Mouse (Mus musculus) megakaryocyte progenitor cell, adult 5-6 weeks (primary cell): Measurements from ENCODE around the gene Aldh9a1. TPM values are rescaled to one million over a fixed set of nuclear protein-coding genes. Genes with fewer than 3 reads are reported as not detected.
A peak's percentile ranks its signal among the peaks of the same experiment; 100 is the strongest.
"Not testable (repeated sequence)": the region's sequence is repeated elsewhere in the genome, so short reads cannot be mapped to it uniquely, and the experiment has no call there.

Source experiments
- ATAC-seq: replicated peaks from 2 replicates; pipeline ENCODE4 v1.8.0; 2016; ENCODE audit warnings: mild to moderate bottlenecking, moderate TSS enrichment, inconsistent platforms; ENCODE audit not compliant: poor library complexity
- total RNA-seq, 2 experiments: library from RNA; stranded (forward) in 1 of 2; stranded (reverse) in 1 of 2; fragments of 157-497, 149-512 nt in 1 of 2; fragments of 200-1000 nt in 1 of 2; gene quantifications; 2 replicates each; pipeline versions ENCODE4 v1.2.3 to v1.2.4; 2015 to 2017

Aldh9a1 gene
- total RNA-seq, 2 experiments from 2014 or later = 36.3 to 43.1 TPM

GRCm38 (mm10) chr1:167349206-167349605 is 585 bp upstream of the Aldh9a1 start:
- ATAC-seq = not testable (repeated sequence)

- no peak; the same call in 1 of the 2 replicates for ATAC-seq
Observed at GRCm38 (mm10) chr1:167350597-167351415, 1.0 kb downstream of the Aldh9a1 start.

- no peak for ATAC-seq
Observed at GRCm38 (mm10) chr1:167352403-167352802, 2.6 kb downstream of the Aldh9a1 start.

DNA sequence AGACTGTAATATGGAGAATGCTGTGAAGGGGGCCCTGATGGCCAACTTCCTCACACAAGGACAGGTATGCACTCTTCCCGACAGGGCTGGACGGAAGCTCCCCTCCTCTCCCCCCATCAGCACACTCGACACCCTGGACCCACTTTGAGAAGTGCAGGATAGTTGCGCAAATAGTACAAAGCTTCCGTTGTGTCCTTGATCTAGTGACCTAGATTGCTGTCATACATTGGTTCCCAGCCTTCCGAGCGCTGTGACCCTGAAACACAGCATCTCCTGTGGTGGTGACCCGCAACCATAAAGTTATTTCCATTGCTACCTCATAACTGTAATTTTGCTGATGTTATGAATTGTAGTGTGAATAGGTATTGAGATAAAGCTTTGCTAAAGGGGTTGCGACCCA is 7.6 kb downstream of the Aldh9a1 start:
- no peak for ATAC-seq

DNA sequence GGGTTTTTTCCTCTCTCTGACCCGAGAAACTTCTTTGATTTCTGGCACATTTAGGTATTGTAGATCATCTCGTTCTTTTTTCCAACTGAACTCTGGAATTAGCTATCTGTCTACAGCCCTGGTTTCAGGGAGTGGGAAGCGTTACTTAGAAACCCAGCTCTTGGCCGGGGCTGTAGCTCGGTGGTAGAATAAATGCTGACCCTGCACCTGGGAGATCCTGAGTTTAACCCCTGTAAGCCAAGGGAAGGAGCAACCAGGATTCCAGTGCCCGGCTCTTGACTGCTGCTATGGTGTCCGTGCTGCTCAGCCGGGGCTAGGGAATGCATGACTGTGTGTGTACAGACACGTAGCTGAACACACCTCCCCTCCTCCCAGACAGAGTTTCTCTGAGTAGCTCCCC is 8.9 kb downstream of the Aldh9a1 start:
- no peak for ATAC-seq

GRCm38 (mm10) chr1:167360268-167360667 is 10.5 kb downstream of the Aldh9a1 start:
- no peak for ATAC-seq

GRCm38 (mm10) chr1:167362819-167363218 is 13.0 kb downstream of the Aldh9a1 start:
- ATAC-seq = no peak

DNA sequence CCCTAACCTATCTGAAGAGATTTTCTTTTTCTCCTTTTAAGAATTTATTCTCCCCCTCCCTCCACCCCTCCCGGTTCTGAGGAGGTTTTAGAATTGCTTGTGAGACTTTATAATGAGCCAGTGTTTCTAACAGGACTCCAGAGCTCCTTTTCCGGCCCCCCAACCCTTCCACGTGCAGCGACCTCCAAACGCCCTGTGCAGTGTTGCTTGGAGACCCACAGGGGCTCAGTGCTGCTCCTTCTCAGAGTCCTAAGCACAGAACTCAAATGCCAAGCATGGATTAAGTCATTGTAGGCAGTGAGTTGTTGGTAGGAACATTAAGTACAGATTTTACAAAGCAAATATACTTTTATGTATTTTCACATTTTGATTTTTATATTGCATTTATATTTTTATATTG is 13.5 kb downstream of the Aldh9a1 start:
- no peak for ATAC-seq

GRCm38 (mm10) chr1:167365808-167366207 is 16.0 kb downstream of the Aldh9a1 start:
- no peak for ATAC-seq

- ATAC-seq = no peak
Observed at GRCm38 (mm10) chr1:167366621-167367020, 16.8 kb downstream of the Aldh9a1 start.

GRCm38 (mm10) chr1:167368018-167368417 is 18.2 kb downstream of the Aldh9a1 start:
- ATAC-seq = peak; percentile 36

DNA sequence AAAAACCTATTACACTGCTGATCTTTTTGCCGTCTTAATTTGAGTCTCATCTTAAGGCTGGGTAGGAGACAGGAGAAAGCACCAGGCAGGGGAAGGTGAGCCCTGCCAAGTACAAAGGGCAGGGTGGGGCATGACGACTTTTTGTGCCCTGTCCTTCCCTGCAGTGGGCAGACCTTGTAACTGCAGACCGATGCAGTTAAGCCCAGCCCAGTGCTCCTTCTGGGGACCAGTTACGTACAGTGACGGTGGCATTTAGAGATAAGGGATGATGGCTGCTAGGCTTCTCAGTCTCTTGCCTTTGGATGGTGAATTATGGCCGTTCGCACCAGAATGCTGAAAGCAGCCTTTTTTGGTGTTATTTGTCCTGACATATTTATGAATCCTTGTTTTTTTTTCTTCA is 18.7 kb downstream of the Aldh9a1 start:
- peak; percentile 80 for ATAC-seq

GRCm38 (mm10) chr1:167369905-167370304 is 20.1 kb downstream of the Aldh9a1 start:
- peak; percentile 83 for ATAC-seq

DNA sequence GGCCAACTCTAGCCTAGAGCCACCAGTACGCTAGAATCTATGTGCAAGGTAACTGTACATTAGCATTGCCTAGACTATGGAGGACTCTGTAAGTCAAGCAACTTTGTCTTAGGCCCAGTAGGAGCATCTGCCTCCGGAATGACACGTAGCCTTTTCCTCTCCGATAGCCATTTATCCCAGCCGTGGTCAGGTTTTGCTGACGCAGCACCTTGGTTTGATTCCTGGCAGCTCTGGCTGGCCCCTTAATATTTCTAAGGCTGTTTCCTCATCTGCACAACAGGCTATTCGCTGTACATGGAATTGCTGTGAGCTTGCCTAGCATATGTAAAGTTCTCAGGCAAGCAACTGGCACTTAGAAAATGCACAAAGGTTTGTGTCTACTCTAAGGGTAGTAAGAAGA is 22.9 kb downstream of the Aldh9a1 start:
- no peak for ATAC-seq

DNA sequence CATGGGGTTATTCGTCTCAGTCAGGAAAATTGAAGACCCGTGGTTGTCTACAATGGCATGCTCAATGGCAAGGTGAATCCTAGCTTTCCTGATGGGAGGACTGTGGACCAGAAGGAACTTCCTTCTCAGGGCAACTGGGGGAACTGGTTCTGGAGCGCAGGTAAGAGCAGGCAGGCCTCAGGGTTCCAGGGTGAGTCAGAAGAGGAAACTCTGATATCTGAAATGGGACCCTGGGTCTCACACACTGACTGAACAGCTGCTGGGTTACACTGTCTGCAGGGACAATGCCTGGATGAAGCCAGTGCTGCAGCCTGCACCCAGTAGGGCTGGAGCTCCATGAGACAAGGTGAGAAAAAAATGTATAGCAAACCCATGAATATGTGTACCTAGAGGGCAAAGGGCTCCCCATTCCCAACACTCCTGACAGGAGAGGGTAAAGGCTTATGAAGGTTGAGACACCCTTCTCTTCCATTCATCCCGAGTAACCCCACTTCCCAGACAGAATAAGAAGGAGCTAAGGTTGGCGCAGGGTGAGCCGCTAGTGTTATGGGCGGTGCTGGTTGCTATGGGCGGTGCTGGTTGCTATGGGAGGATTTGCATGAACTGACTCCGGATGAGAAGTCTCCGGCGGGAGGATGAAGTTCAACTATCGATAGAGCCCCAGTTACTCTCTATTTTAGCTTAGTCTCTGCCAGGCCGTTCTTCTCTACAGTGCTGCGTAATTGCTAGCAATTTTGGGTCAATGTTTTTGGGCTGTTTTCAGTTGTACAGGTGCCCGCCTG is 24.4 kb downstream of the Aldh9a1 start:
- peak; percentile 63 for ATAC-seq

DNA sequence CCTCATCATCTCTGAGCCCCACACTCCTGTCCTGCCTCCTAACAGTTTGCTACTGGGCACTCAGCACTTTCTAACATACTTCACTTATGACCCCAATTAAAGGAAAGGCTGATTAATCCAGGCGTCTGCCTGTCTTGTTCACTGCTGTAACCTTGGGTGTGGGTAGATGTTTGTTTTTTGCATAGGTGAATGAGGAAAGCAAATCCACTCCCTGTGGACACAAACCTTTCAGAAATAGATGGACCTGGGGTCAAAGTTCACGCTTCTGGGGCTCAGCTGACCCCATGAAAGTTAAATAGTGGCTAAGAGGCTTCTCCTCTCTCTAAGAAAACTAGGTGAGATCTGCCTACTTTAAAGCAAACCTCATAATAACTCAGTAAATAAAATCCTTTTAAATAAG is 25.2 kb downstream of the Aldh9a1 start:
- no peak for ATAC-seq

DNA sequence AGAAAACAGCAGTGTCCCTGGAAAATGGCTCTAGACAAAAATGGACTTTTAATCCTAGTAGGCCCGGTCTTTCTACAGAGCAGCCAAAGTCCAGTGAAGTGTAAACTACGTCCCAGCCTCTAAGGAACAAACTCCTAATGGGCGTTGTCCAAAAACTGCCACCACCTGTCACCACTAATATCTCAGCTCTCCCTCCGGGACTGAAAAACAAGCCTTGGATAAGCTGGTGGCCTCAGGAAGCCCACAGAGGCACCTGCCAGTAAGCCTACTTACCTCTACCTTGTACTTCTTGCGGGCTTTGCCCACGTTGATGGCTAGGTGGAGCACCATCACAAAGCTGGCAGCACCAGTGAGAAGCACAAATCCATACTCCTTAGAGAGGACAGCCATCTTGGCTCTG is 28.2 kb downstream of the Aldh9a1 start:
- ATAC-seq = no peak

- no peak for ATAC-seq
Observed at GRCm38 (mm10) chr1:167379751-167380150, 30.0 kb downstream of the Aldh9a1 start.

GRCm38 (mm10) chr1:167380223-167380622 is 30.4 kb downstream of the Aldh9a1 start:
- no peak for ATAC-seq

DNA sequence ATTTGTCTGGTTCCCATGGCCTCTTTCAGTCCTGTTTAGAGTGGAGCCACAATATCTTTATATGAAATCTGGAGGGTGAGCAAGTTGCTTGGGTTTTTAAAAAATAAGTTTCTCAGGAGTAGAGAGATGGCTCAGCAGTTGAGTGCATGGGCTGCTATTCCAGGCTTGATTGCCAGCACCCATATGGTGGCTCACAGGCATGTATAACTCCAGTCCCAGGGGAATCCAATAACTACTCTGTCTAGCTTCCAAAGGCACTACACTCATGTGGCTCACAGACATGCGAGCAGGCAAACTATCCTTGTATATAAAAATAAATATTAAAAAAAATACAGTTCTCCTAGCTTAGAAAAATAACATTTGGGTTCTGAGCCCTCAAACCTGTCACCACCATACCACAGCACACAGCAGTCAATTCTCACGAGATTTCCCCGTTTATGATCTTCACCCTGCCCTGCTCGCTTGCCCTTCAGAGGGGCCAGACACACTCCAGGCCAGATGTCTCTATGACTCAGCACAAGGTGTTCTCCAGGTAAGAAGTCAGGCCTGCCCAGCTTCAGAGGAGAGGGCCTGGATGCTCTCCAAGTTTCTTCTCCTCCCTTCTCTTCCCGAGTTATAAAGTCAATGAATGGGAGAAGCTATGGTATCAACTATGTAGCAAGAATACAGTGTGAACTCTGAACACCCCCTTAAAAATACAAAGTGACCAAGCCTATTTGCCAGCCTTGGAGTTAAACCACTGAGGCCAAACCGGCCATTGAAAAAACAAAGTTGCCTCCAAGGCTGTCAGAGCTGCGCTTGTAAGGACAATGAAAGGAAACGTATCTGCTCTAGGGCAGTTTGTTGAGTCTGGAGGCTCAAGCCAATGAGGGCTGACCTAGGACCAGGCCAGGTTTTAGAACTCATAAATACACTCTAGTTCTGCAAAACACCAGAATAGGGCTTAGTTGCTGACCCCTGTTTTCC is 31.5 kb downstream of the Aldh9a1 start:
- no peak for ATAC-seq

GRCm38 (mm10) chr1:167382316-167382715 is 32.5 kb downstream of the Aldh9a1 start:
- no peak for ATAC-seq
